Mouse (Mus musculus): ENCODE results near the gene Tubb2b. TPM values are rescaled to one million over a fixed set of nuclear protein-coding genes. Genes with fewer than 3 reads are reported as not detected.

Gene Tubb2b
- polyA plus RNA-seq, 1 experiment from 2014 or later, result 27.1 TPM

- WGBS, result 84% methylated on average over 9 of the region's 9 CpGs
- Histone ChIP-seq H3K27ac (no peak overlapping the region), H3K4me2 (no peak overlapping the region), H3K9me3 (no peaks in the 10 kb centered on the region), H3K4me3 (replicated peaks) (no peak overlapping the region), H3K9ac (replicated peaks) (no peak overlapping the region), H3K4me1 (replicated peaks) (no peaks in the 10 kb centered on the region), H3K27me3 (no peaks in the 10 kb centered on the region), H3K36me3 (no peaks in the 10 kb centered on the region)
- no peak for ATAC-seq (ENCODE audit: insufficient number of reproducible peaks, insufficient read depth, low FRiP score, low TSS enrichment, low read depth)
These were observed 46.1 kb downstream of the Tubb2b start for GRCm38 (mm10) chr13:34084026-34084750.

GRCm38 (mm10) chr13:34081926-34082325, 48.3 kb downstream of the Tubb2b start:
- Histone ChIP-seq H3K27ac (no peak overlapping the region), H3K27me3 (no peaks in the 10 kb centered on the region; the same call in 1 of the 2 replicates), H3K4me1 (replicated peaks) (peaks cover 9% of the 10 kb centered on the region), H3K9ac (replicated peaks) (no peak overlapping the region), H3K4me2 (no peak overlapping the region), H3K36me3 (no peaks in the 10 kb centered on the region), H3K4me3 (replicated peaks) (no peak overlapping the region), H3K9me3 (no peaks in the 10 kb centered on the region)
- ATAC-seq (ENCODE audit: insufficient number of reproducible peaks, insufficient read depth, low FRiP score, low TSS enrichment, low read depth), result no peak
- 88% methylated on average over 4 of the region's 4 CpGs for WGBS

- WGBS, result 89% methylated on average over 3 of the region's 3 CpGs
- Histone ChIP-seq H3K9ac (replicated peaks) (no peak overlapping the region), H3K4me1 (replicated peaks) (peaks cover 16% of the 10 kb centered on the region), H3K9me3 (no peaks in the 10 kb centered on the region), H3K36me3 (peaks cover 4% of the 10 kb centered on the region; the same call in 1 of the 2 replicates), H3K27ac (no peak overlapping the region), H3K4me2 (no peak overlapping the region), H3K4me3 (replicated peaks) (no peak overlapping the region), H3K27me3 (no peaks in the 10 kb centered on the region; the same call in 1 of the 2 replicates)
- no peak for ATAC-seq (ENCODE audit: insufficient number of reproducible peaks, insufficient read depth, low FRiP score, low TSS enrichment, low read depth)
These were observed 50.5 kb downstream of the Tubb2b start for GRCm38 (mm10) chr13:34079801-34080200.

- WGBS, result 29% methylated on average over 16 of the region's 16 CpGs
- no peaks in the 10 kb centered on the region for H3K9me3 ChIP-seq
- peaks cover 16% of the 10 kb centered on the region for H3K4me1 ChIP-seq (replicated peaks)
- peak overlapping the region; percentile 95 for H3K4me2 ChIP-seq
- peaks cover 5% of the 10 kb centered on the region; the same call in 1 of the 2 replicates for H3K36me3 ChIP-seq
- H3K9ac ChIP-seq (replicated peaks), result peak overlapping the region; percentile 66; the same call in 1 of the 2 replicates
- H3K27ac ChIP-seq, result no peak overlapping the region
- no peaks in the 10 kb centered on the region; the same call in 1 of the 2 replicates for H3K27me3 ChIP-seq
- H3K4me3 ChIP-seq (replicated peaks), result peak overlapping the region; percentile 63
- no peak for ATAC-seq (ENCODE audit: insufficient number of reproducible peaks, insufficient read depth, low FRiP score, low TSS enrichment, low read depth)
These were observed 51.6 kb downstream of the Tubb2b start for GRCm38 (mm10) chr13:34078500-34079280.

GRCm38 (mm10) chr13:34077492-34078271, 52.6 kb downstream of the Tubb2b start, which contains the start of gene Tubb2a:
Tubb2a (minus strand) TSS chr13:34078007.
- Histone ChIP-seq H3K36me3 (peaks cover 8% of the 10 kb centered on the region; the same call in 1 of the 2 replicates), H3K9me3 (no peaks in the 10 kb centered on the region), H3K27me3 (no peaks in the 10 kb centered on the region; the same call in 1 of the 2 replicates), H3K4me1 (replicated peaks) (peaks cover 16% of the 10 kb centered on the region), H3K4me2 (peak within 1 kb of the TSS; percentile 95), H3K9ac (replicated peaks) (peak within 1 kb of the TSS; percentile 66), H3K4me3 (replicated peaks) (peak within 1 kb of the TSS; percentile 63), H3K27ac (no peak within 1 kb of the TSS)
- under 1% methylated on average over 45 of the region's 45 CpGs for WGBS
- peak; percentile 89 for ATAC-seq (ENCODE audit: insufficient number of reproducible peaks, insufficient read depth, low FRiP score, low TSS enrichment, low read depth)

Other genes with a start within 250 kb of the Tubb2b start
- gene Serpinb6c, start 224.8 kb downstream of the Tubb2b start, polyA plus RNA-seq (2016; fragmentation: Nextera tagmentation; extraction: Ambion mirVana), result 0.15 and 0.25 TPM in 2 replicates
- gene Nqo2, start 165.8 kb downstream of the Tubb2b start, polyA plus RNA-seq (2016; fragmentation: Nextera tagmentation; extraction: Ambion mirVana), result 14.1 and 16.6 TPM in 2 replicates
- gene Ripk1, start 128.1 kb downstream of the Tubb2b start, polyA plus RNA-seq (2016; fragmentation: Nextera tagmentation; extraction: Ambion mirVana), result 12.7 and 15.6 TPM in 2 replicates
- gene Serpinb6a, start 127.7 kb downstream of the Tubb2b start, polyA plus RNA-seq (2016; fragmentation: Nextera tagmentation; extraction: Ambion mirVana), result 55.4 and 60.9 TPM in 2 replicates
- gene Bphl, start 92.9 kb downstream of the Tubb2b start, polyA plus RNA-seq (2016; fragmentation: Nextera tagmentation; extraction: Ambion mirVana), result 46.1 and 46.2 TPM in 2 replicates
- 79.8 and 80.1 TPM in 2 replicates for gene Tubb2a, start 52.5 kb downstream of the Tubb2b start, polyA plus RNA-seq (2016; fragmentation: Nextera tagmentation; extraction: Ambion mirVana)
- 102 and 106 TPM in 2 replicates for gene Psmg4, start 32.5 kb upstream of the Tubb2b start, polyA plus RNA-seq (2016; fragmentation: Nextera tagmentation; extraction: Ambion mirVana)
- 5.0 and 5.1 TPM in 2 replicates for gene Slc22a23, start 214.7 kb upstream of the Tubb2b start, polyA plus RNA-seq (2016; fragmentation: Nextera tagmentation; extraction: Ambion mirVana)